Comparison of ENCODE assay signal across 7 mouse cellular contexts in the genomic region with DNA sequence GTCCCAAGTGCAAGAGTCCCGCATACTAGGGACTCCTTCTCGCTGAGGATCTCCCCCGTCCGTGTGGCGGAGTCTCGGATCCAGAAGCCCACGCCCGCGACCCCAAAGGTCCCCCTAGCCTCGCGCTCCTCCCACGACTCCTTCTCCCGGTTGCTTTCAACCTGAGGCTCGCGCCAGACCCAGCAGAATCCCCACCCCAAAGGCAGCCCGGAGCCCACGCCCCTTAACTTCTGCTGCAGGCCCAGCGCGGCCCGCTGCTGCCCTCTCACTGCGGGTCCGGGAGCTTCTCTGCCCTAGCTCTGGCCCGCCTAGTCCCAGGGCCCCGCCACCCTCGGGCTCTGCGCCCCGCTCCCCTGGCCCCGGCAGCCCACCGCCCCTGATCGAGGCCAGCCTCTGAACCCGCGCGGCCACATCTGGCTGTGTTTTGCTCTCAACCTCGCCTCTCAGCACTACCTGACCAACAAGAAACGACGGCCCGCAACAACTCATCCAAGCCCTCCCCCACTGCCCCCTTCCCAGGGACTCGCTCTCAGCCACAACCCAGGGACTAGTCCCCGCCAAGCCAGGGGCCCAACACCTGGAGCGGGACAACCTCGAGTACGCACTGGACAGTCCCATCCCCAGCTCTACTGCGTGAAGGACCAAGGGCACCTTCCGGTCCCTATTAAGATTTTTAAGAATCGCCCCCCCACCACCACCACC. TPM values are rescaled to one million over a fixed set of nuclear protein-coding genes. Genes with fewer than 3 reads are reported as not detected.
DNase-seq lines count a peak whose midpoint lies in the region; ATAC-seq lines count a peak whose summit lies in the region.

No protein-coding gene starts in this region.

- peaks cover 33% of the 10 kb centered on the region for H3K4me1 ChIP-seq in embryonic facial prominence, embryonic 12.5 days
- peaks cover 28% of the 10 kb centered on the region for H3K4me1 ChIP-seq in midbrain, embryonic 15.5 days

- no peaks in the 10 kb centered on the region for H3K9me3 ChIP-seq in embryonic facial prominence, embryonic 12.5 days
- H3K9me3 ChIP-seq in midbrain, embryonic 15.5 days = no peaks in the 10 kb centered on the region

- under 1% methylated on average over 45 of the region's 45 CpGs for WGBS in embryonic facial prominence, embryonic 12.5 days
- WGBS in midbrain, embryonic 15.5 days = under 1% methylated on average over 45 of the region's 45 CpGs

- peak overlapping the region; percentile 91 for H3K4me3 ChIP-seq in embryonic facial prominence, embryonic 12.5 days
- H3K4me3 ChIP-seq in midbrain, embryonic 15.5 days = peak overlapping the region; percentile 74

- peak; percentile 58; the same call in 1 of the 2 replicates for ATAC-seq in embryonic facial prominence, embryonic 12.5 days (ENCODE audit: insufficient number of reproducible peaks, insufficient read depth, low FRiP score, low TSS enrichment)
- peak; percentile 71 for ATAC-seq in midbrain, embryonic 15.5 days (replicated peaks)

- peak overlapping the region; percentile 99 for H3K9ac ChIP-seq in embryonic facial prominence, embryonic 12.5 days
- peak overlapping the region; percentile 88 for H3K9ac ChIP-seq in midbrain, embryonic 15.5 days

- H3K36me3 ChIP-seq in embryonic facial prominence, embryonic 12.5 days = no peaks in the 10 kb centered on the region
- no peaks in the 10 kb centered on the region for H3K36me3 ChIP-seq in midbrain, embryonic 15.5 days (replicated peaks)

- H3K4me2 ChIP-seq in embryonic facial prominence, embryonic 12.5 days (replicated peaks) = peak overlapping the region; percentile 68
- peak overlapping the region; percentile 62 for H3K4me2 ChIP-seq in midbrain, embryonic 15.5 days

- peak; percentile 90 to 93 for DNase-seq in adrenal gland, postnatal 36 days
- peak; percentile 86 to 90 for DNase-seq in heart, adult 18-20 months
- DNase-seq in kidney, adult 18-20 months = peak; percentile 85
- peak; percentile 79 for DNase-seq in liver
- DNase-seq in spleen, postnatal 10 days (ENCODE audit: low spot score in 2 of 2) = peak; percentile 28 to 63

- H3K27ac ChIP-seq in embryonic facial prominence, embryonic 12.5 days = peak overlapping the region; percentile 100
- peak overlapping the region; percentile 96 for H3K27ac ChIP-seq in midbrain, embryonic 15.5 days

- H3K27me3 ChIP-seq in embryonic facial prominence, embryonic 12.5 days = no peaks in the 10 kb centered on the region
- H3K27me3 ChIP-seq in midbrain, embryonic 15.5 days (replicated peaks) = no peaks in the 10 kb centered on the region

RNA-seq across cellular contexts. Expression of gene Adgrl2, which starts 2.6 kb away (rescaled TPM):
- 10 to 100 TPM; 71.9 to 94.9 TPM for total RNA-seq in adrenal gland, postnatal 36 days (2021)
- 134 and 141 TPM in 2 replicates for polyA plus RNA-seq in embryonic facial prominence, embryonic 12.5 days (2016; fragmentation: Nextera tagmentation; extraction: Ambion mirVana)
- 10 to 100 TPM; 45.9 to 50.0 TPM for total RNA-seq in heart, adult 18-20 months (2021)
- polyA plus RNA-seq in midbrain, embryonic 15.5 days (2015; fragmentation: Nextera tagmentation; extraction: Ambion mirVana) = 120 and 140 TPM in 2 replicates

Comparison
In these comparisons a context has a peak if more than half of its experiments do, and no peak if none do; other contexts are left out.
1. Peak in every context shown above with its lines: DNase-seq, ATAC-seq, H3K4me3 ChIP-seq and H3K27ac ChIP-seq.